Comparison of ENCODE assay signal across 21 mouse cellular contexts in the genomic region with DNA sequence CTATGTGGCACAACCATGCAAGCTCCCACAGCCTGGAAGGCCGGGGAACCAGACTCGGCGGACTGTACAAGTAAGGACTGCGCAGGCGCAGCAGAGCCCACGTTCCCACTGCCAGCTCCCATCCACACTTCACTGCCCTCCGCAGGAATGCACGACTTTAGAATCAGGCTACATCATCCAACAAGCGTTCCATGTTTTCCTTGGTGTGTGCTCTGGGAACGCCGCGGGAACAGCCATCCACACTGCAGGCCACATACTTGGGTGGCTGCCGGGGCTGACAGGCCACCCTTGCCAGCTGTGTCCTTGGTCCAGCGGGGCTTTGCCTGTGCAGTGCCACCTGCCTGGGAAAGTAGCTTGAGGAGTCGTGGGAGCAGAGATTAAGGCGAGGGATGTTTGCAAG. TPM values are rescaled to one million over a fixed set of nuclear protein-coding genes. Genes with fewer than 3 reads are reported as not detected.
A peak's percentile ranks its signal among the peaks of the same experiment; 100 is the strongest.
DNase-seq lines count a peak whose midpoint lies in the region; ATAC-seq and TF ChIP-seq lines count a peak whose summit lies in the region.
"Had no signal": no experiment of that assay in that cellular context is flagged by ENCODE, and none has a peak within 500 bp of the region (broad histone marks: within the 10 kb centered on the region; RNA-seq: fewer than 3 reads in every experiment).

No protein-coding gene starts in this region.

- ATAC-seq in heart, embryonic 16.5 days (replicated peaks; ENCODE audit: extremely low read depth, insufficient read depth, low FRiP score): 0 out of 2 replicates have a peak, but pooled peaks have one; percentile 3
- no peak for ATAC-seq in heart, embryonic 11.5 days (replicated peaks; ENCODE audit: insufficient number of reproducible peaks, low FRiP score, low TSS enrichment)
- ATAC-seq in Patski: peak; percentile 28

- H3K4me3 ChIP-seq in heart, embryonic 16.5 days (ENCODE audit: low read length): no peak overlapping the region
- no peak overlapping the region for H3K4me3 ChIP-seq in heart, embryonic 11.5 days (ENCODE audit: low read depth, low read length)
- no peak overlapping the region for H3K4me3 ChIP-seq in cerebellum, adult 2 months (replicated peaks; ENCODE audit: insufficient read depth, low read depth, low read length)
- H3K4me3 ChIP-seq: embryonic facial prominence, embryonic 15.5 days; lung, embryonic 15.5 days; midbrain, embryonic 12.5 days had no signal

- H3K36me3 ChIP-seq in heart, embryonic 16.5 days (ENCODE audit: control insufficient read depth, insufficient read depth): no peaks in the 10 kb centered on the region
- no peaks in the 10 kb centered on the region for H3K36me3 ChIP-seq in heart, embryonic 11.5 days (ENCODE audit: control insufficient read depth, insufficient read depth, low read length)
- H3K36me3 ChIP-seq: embryonic facial prominence, embryonic 15.5 days; G1E; lung, embryonic 15.5 days; midbrain, embryonic 12.5 days had no signal

- H3K9ac ChIP-seq in heart, embryonic 16.5 days (ENCODE audit: low read length): no peak overlapping the region
- no peak overlapping the region for H3K9ac ChIP-seq in heart, embryonic 11.5 days (ENCODE audit: low read depth, low read length)
- H3K9ac ChIP-seq: embryonic facial prominence, embryonic 15.5 days; hindbrain, embryonic 14.5 days; liver, embryonic 14.5 days; lung, embryonic 15.5 days; midbrain, embryonic 12.5 days had no signal

- CTCF ChIA-PET in Patski (lab: Charles Lee): no interaction called here

- H3K4me2 ChIP-seq in heart, embryonic 16.5 days (ENCODE audit: low read depth, low read length): no peak overlapping the region
- no peak overlapping the region for H3K4me2 ChIP-seq in heart, embryonic 11.5 days
- H3K4me2 ChIP-seq: embryonic facial prominence, embryonic 15.5 days; hindbrain, embryonic 14.5 days; lung, embryonic 15.5 days; midbrain, embryonic 12.5 days had no signal

- peaks cover 5% of the 10 kb centered on the region; the same call in 1 of the 2 replicates for H3K4me1 ChIP-seq in heart, embryonic 16.5 days (ENCODE audit: control insufficient read depth, insufficient read depth, low read length)
- H3K4me1 ChIP-seq in heart, embryonic 11.5 days (ENCODE audit: control insufficient read depth, insufficient read depth, low read length): peaks cover 5% of the 10 kb centered on the region; the same call in 1 of the 2 replicates
- peaks cover 15% of the 10 kb centered on the region for H3K4me1 ChIP-seq in cerebellum, adult 2 months (ENCODE audit: control insufficient read depth, insufficient read depth, low read length)
- H3K4me1 ChIP-seq: midbrain, embryonic 12.5 days had no signal

- in situ Hi-C loops in Patski (cut with MboI; ENCODE audit: low pct_unique_long_range_greater_than_20kb): no loop called here

- DNase-seq in gastrocnemius, postnatal 10 days: peak; percentile 51
- no peak for DNase-seq in gastrocnemius, adult 8-10 months (ENCODE audit: low spot score in 2 of 2)
- peak; percentile 73 for DNase-seq in Patski (ENCODE audit: low read depth, low spot score)
- no peak for DNase-seq in cerebellum, adult 2 months
- no peak for DNase-seq in ovary, postnatal 36 days (ENCODE audit: low spot score)
- DNase-seq: cerebellum, adult 18-20 months; cerebellum, postnatal 36 days; kidney, adult 8-10 months; kidney, postnatal 14 days; right cerebral cortex, postnatal 4 days; thymus, adult 2 months had no signal

- H3K27ac ChIP-seq in heart, embryonic 16.5 days (ENCODE audit: low read length): 0 out of 2 replicates have a peak overlapping the region, but pooled peaks have one; percentile 7
- no peak overlapping the region for H3K27ac ChIP-seq in heart, embryonic 11.5 days (ENCODE audit: low read depth, low read length)
- H3K27ac ChIP-seq in cerebellum, adult 2 months (ENCODE audit: insufficient read depth, low read length): no peak overlapping the region
- H3K27ac ChIP-seq: embryonic facial prominence, embryonic 15.5 days; hindbrain, embryonic 14.5 days; liver, embryonic 14.5 days; lung, embryonic 15.5 days; midbrain, embryonic 12.5 days had no signal

- TF ChIP-seq CTCF in Patski (IDR thresholded peaks at IDR 0.05): no peak
- no peak for TF ChIP-seq CTCF in cerebellum, adult 2 months (IDR thresholded peaks at IDR 0.05; ENCODE audit: borderline replicate concordance, insufficient read depth, low read depth, low read length)

- no peaks in the 10 kb centered on the region for H3K27me3 ChIP-seq in heart, embryonic 16.5 days (ENCODE audit: control insufficient read depth, insufficient read depth, low read length)
- H3K27me3 ChIP-seq in heart, embryonic 11.5 days (ENCODE audit: control insufficient read depth, insufficient read depth, low read length): peaks cover 3% of the 10 kb centered on the region; the same call in 1 of the 2 replicates
- no peaks in the 10 kb centered on the region for H3K27me3 ChIP-seq in Patski
- H3K27me3 ChIP-seq in cerebellum, adult 2 months (ENCODE audit: control insufficient read depth, insufficient read depth, low read length): no peaks in the 10 kb centered on the region
- H3K27me3 ChIP-seq: embryonic facial prominence, embryonic 15.5 days; midbrain, embryonic 12.5 days had no signal

- no peak for TF ChIP-seq POLR2A in cerebellum, adult 2 months (IDR thresholded peaks at IDR 0.05; ENCODE audit: borderline replicate concordance, insufficient read depth, low read length)

- WGBS in heart, embryonic 16.5 days: 75% methylated on average over 16 of the region's 16 CpGs
- 75% methylated on average over 16 of the region's 16 CpGs for WGBS in heart, embryonic 11.5 days (ENCODE audit: insufficient replicate concordance)
- 54% methylated on average over 16 of the region's 16 CpGs for WGBS in cerebellum, adult 2 months

- no peaks in the 10 kb centered on the region for H3K9me3 ChIP-seq in heart, embryonic 16.5 days (replicated peaks; ENCODE audit: control insufficient read depth, low read length)
- H3K9me3 ChIP-seq in heart, embryonic 11.5 days (replicated peaks; ENCODE audit: control insufficient read depth, low read length): no peaks in the 10 kb centered on the region
- H3K9me3 ChIP-seq: embryonic facial prominence, embryonic 15.5 days; G1E; lung, embryonic 15.5 days; midbrain, embryonic 12.5 days had no signal

- POLR2A ChIA-PET in Patski (lab: Charles Lee): interaction anchor here (0.7 kb wide), 1 partner anchor 90 kb away, joined by 3 read pairs; no protein-coding TSS in a partner anchor

RNA-seq across cellular contexts. Expression of gene Eln, which starts 18.3 kb away (rescaled TPM):
- 100 to 1,000 TPM; 199 to 219 TPM for total RNA-seq in gastrocnemius, postnatal 10 days (2021)
- 10 to 100 TPM in 1 of 4 experiments, 1 to 10 TPM in 3; 3.7 to 11.6 (median 8.5) TPM for total RNA-seq in gastrocnemius, adult 8-10 months (2022)
- polyA plus RNA-seq in heart, embryonic 16.5 days (2015; fragmentation: Nextera tagmentation; extraction: Ambion mirVana): 285 and 435 TPM in 2 replicates
- 24.3 and 27.7 TPM in 2 replicates for polyA plus RNA-seq in heart, embryonic 11.5 days (2014; fragmentation: Nextera tagmentation; extraction: Ambion mirVana)
- not detected for polyA plus RNA-seq in Patski (2021)
- 7.5 and 8.1 TPM in 2 replicates for polyA plus RNA-seq in cerebellum, adult 2 months (2012; rRNA removed)
- total RNA-seq: monocyte, adult 5-6 weeks had no signal
- polyA plus RNA-seq: C2C12, G1E had no signal

Comparison
In these comparisons a context has a peak if more than half of its experiments do, and no peak if none do; other contexts are left out.
1. DNase-seq: peak in gastrocnemius, postnatal 10 days (single experiment) and Patski (single experiment); none in gastrocnemius, adult 8-10 months (0 of 2), cerebellum, adult 2 months (0 of 2) and ovary, postnatal 36 days (single experiment).